Mouse (Mus musculus): Measurements from ENCODE around the gene Lpar3.

DNA sequence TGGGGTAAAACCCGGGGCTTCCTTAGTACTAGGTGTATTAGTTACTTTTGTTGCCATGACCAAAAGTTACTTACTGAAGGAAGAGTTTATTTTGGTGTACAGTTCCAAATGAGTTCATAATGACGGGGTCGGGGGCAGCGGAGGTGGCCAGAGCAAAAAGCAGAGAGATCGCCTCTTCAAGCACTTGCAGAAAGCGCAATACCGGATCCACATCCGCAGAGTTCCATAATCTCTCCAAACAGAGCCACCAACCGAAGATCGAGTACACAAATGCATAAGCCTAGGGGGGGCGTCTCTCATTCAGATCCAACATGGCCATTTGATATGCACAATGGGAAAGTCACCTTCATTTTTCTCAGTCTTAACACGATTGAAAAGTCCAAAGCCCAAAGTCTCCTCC, 97.1 kb downstream of the Lpar3 start:
- TF ChIP-seq CTCF (IDR thresholded peaks at IDR 0.05; ENCODE audit: extremely low read depth, insufficient read length, insufficient replicate concordance, low read depth, low read length): no peak
- TF ChIP-seq POLR2A (IDR thresholded peaks at IDR 0.05; ENCODE audit: low read depth, low read length): no peak

Measured in small intestine, adult 2 months (tissue).